Mouse (Mus musculus): ENCODE results near the gene Cand2. TPM values are rescaled to one million over a fixed set of nuclear protein-coding genes. Genes with fewer than 3 reads are reported as not detected.

Cand2 gene
- polyA plus RNA-seq, 1 experiment, result 3.4 TPM

DNA sequence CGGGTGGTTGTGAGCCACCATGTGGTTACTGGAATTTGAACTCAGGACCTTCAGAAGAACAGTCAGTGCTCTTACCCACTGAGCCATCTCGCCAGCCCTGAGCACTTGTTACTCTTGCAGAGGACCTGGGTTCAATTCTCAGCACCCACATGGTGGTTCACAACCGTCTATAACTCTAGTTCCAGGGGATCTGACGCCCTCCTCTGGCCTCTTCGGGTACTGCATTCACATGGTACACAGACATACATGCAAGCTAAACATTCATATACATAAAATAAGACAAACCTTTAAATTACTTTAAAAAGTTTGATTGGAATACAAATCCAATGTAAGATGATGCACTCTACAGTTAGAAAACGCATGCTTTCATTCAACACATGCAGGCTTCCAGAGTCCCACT lies 2.1 kb upstream of the Cand2 start:
- Histone ChIP-seq H3K36me3 (ENCODE audit: control insufficient read depth, insufficient read depth, low read length) (no peaks in the 10 kb centered on the region), H3K4me3 (ENCODE audit: extremely low read depth, insufficient read depth, insufficient read length) (no peak overlapping the region), H3K27ac (ENCODE audit: insufficient read depth, low read length) (no peak overlapping the region), H3K4me1 (ENCODE audit: control insufficient read depth, insufficient read depth, insufficient read length) (no peaks in the 10 kb centered on the region; the same call in 1 of the 2 replicates), H3K27me3 (ENCODE audit: control insufficient read depth, insufficient read depth, low read length) (no peaks in the 10 kb centered on the region)
- 82% methylated on average over 6 of the region's 6 CpGs for WGBS
- no peak for DNase-seq (ENCODE audit: low read depth in 1 of 2, low spot score in 2 of 2)
- TF ChIP-seq CTCF (IDR thresholded peaks at IDR 0.05; ENCODE audit: extremely low read depth, insufficient read depth, insufficient read length, insufficient replicate concordance) (no peak), POLR2A (IDR thresholded peaks at IDR 0.05; ENCODE audit: low read depth, low read length) (no peak)

DNA sequence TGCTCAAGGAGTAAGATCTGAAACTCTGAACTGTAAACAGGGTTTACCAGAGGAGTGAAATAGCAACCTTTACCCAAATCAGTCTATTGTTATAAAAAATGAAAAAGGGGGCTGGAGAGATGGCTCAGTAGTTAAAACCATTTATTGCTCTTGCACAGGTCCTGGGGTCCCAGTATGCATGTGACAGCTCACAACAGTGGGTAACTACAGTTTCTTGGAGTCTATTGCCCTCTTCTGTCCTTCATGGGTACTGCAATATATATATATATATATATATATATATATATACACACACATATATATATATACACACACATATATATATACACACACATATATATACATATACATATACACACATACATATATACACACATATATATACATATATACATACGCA lies 1.7 kb upstream of the Cand2 start:
- no peak overlapping the region for H3K4me3 ChIP-seq (ENCODE audit: extremely low read depth, insufficient read depth, insufficient read length)
- H3K27ac ChIP-seq (ENCODE audit: insufficient read depth, low read length), result no peak overlapping the region
- H3K36me3 ChIP-seq (ENCODE audit: control insufficient read depth, insufficient read depth, low read length), result no peaks in the 10 kb centered on the region
- WGBS, result 80% methylated on average over 1 of the region's 1 CpGs
- H3K27me3 ChIP-seq (ENCODE audit: control insufficient read depth, insufficient read depth, low read length), result no peaks in the 10 kb centered on the region
- H3K4me1 ChIP-seq (ENCODE audit: control insufficient read depth, insufficient read depth, insufficient read length), result no peaks in the 10 kb centered on the region; the same call in 1 of the 2 replicates
- DNase-seq (ENCODE audit: low read depth in 1 of 2, low spot score in 2 of 2), result no peak
- TF ChIP-seq CTCF (IDR thresholded peaks at IDR 0.05; ENCODE audit: extremely low read depth, insufficient read depth, insufficient read length, insufficient replicate concordance) (0 out of 2 replicates have a peak, but pooled peaks have one; percentile 5), POLR2A (IDR thresholded peaks at IDR 0.05; ENCODE audit: low read depth, low read length) (no peak)

DNA sequence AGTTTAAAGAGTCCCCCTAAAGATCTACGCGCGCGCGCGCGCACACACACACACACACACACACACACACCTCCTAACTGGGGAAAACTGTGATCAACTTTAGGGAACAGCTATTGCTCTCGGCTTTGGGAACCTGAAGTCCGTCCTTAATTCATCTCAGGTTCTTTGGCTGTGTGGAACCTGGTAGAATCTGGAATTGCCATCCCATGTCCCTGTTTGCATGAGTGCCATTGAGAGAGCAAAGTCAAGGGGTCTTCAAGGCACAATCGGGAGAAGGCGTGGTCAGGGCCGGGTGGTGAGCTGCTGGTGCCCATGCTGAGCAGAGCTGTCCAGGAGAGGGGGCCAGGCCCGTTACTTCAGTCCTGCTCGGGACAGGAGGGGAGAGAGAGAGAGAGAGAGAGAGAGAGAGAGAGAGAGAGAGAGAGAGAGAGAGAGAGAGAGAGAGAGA lies 348 bp upstream of the Cand2 start:
- no peak for DNase-seq (ENCODE audit: low read depth in 1 of 2, low spot score in 2 of 2)
- Histone ChIP-seq H3K36me3 (ENCODE audit: control insufficient read depth, insufficient read depth, low read length) (no peaks in the 10 kb centered on the region), H3K27me3 (ENCODE audit: control insufficient read depth, insufficient read depth, low read length) (no peaks in the 10 kb centered on the region), H3K4me1 (ENCODE audit: control insufficient read depth, insufficient read depth, insufficient read length) (no peaks in the 10 kb centered on the region; the same call in 1 of the 2 replicates), H3K27ac (ENCODE audit: insufficient read depth, low read length) (no peak overlapping the region), H3K4me3 (ENCODE audit: extremely low read depth, insufficient read depth, insufficient read length) (peak overlapping the region; percentile 68)
- 2% methylated on average over 14 of the region's 14 CpGs for WGBS
- TF ChIP-seq CTCF (IDR thresholded peaks at IDR 0.05; ENCODE audit: extremely low read depth, insufficient read depth, insufficient read length, insufficient replicate concordance) (no peak), POLR2A (IDR thresholded peaks at IDR 0.05; ENCODE audit: low read depth, low read length) (no peak)

DNA sequence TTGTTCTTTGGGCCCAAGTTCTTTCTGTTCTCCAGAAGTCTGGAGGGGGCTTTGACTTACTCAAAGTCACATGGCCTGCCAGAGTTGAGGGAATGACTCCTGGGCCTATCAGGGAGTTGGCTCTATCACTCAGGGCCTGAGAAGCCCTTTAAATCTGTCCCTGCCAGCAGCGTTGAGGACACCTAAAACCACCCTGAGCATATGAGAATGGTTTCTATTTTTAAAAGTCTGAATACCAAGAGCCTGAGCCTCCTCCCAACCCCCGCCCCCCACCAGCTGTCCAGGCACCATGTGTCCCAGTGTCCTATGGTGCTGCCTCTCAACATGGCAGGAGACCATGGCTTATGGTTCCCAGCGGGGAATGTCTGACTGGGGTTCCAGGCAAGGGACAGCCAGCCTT lies 1.5 kb downstream of the Cand2 start:
- Histone ChIP-seq H3K27me3 (ENCODE audit: control insufficient read depth, insufficient read depth, low read length) (no peaks in the 10 kb centered on the region), H3K27ac (ENCODE audit: insufficient read depth, low read length) (no peak overlapping the region), H3K4me3 (ENCODE audit: extremely low read depth, insufficient read depth, insufficient read length) (no peak overlapping the region), H3K4me1 (ENCODE audit: control insufficient read depth, insufficient read depth, insufficient read length) (no peaks in the 10 kb centered on the region; the same call in 1 of the 2 replicates), H3K36me3 (ENCODE audit: control insufficient read depth, insufficient read depth, low read length) (no peaks in the 10 kb centered on the region)
- TF ChIP-seq CTCF (IDR thresholded peaks at IDR 0.05; ENCODE audit: extremely low read depth, insufficient read depth, insufficient read length, insufficient replicate concordance) (no peak), POLR2A (IDR thresholded peaks at IDR 0.05; ENCODE audit: low read depth, low read length) (no peak)
- 68% methylated on average over 3 of the region's 3 CpGs for WGBS
- DNase-seq (ENCODE audit: low read depth in 1 of 2, low spot score in 2 of 2), result no peak

DNA sequence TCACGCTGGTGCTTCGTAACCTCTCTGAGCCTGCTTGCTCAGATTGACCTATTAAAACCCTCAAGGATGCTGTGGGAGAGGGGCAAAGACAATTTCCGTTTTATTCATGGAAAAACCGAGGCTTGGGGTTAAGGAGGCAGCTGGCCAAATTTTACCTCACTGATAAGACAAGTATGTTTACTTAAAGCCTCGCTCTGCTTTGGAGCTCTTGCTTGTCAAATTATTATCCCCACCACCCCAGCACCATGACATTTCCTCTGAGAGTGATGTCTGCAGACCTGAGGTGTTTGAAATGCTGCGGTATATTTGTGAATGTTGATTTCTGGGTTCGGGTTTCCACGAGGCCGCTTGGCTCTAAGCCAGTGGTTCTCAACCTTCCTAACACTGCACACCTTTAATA lies 2.0 kb downstream of the Cand2 start:
- Histone ChIP-seq H3K4me1 (ENCODE audit: control insufficient read depth, insufficient read depth, insufficient read length) (no peaks in the 10 kb centered on the region; the same call in 1 of the 2 replicates), H3K36me3 (ENCODE audit: control insufficient read depth, insufficient read depth, low read length) (no peaks in the 10 kb centered on the region), H3K4me3 (ENCODE audit: extremely low read depth, insufficient read depth, insufficient read length) (no peak overlapping the region), H3K27me3 (ENCODE audit: control insufficient read depth, insufficient read depth, low read length) (no peaks in the 10 kb centered on the region), H3K27ac (ENCODE audit: insufficient read depth, low read length) (no peak overlapping the region)
- 67% methylated on average over 9 of the region's 9 CpGs for WGBS
- DNase-seq (ENCODE audit: low read depth in 1 of 2, low spot score in 2 of 2), result no peak
- TF ChIP-seq POLR2A (IDR thresholded peaks at IDR 0.05; ENCODE audit: low read depth, low read length) (no peak), CTCF (IDR thresholded peaks at IDR 0.05; ENCODE audit: extremely low read depth, insufficient read depth, insufficient read length, insufficient replicate concordance) (no peak)

DNA sequence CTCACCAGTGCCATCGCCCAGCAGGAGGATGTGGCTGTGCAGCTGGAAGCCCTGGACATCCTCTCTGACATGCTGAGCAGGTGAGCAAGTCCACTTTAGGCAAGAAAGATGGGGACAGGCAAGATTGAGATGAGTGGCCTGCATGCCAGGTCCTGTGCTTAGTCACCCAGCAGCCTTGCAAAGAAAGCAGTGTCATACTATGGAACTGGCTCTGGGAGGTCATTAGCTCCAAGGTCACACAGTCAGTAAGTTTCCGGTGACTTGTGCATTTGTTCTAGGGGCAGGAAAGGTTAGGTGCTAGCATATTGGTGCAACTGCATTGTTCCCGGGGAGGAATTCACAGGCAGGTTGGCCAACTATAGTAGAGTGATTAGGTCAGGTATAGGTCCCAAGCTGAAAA lies 8.4 kb downstream of the Cand2 start:
- Histone ChIP-seq H3K4me1 (ENCODE audit: control insufficient read depth, insufficient read depth, insufficient read length) (no peaks in the 10 kb centered on the region), H3K27ac (ENCODE audit: insufficient read depth, low read length) (no peak overlapping the region), H3K27me3 (ENCODE audit: control insufficient read depth, insufficient read depth, low read length) (no peaks in the 10 kb centered on the region), H3K4me3 (ENCODE audit: extremely low read depth, insufficient read depth, insufficient read length) (no peak overlapping the region), H3K36me3 (ENCODE audit: control insufficient read depth, insufficient read depth, low read length) (no peaks in the 10 kb centered on the region)
- TF ChIP-seq CTCF (IDR thresholded peaks at IDR 0.05; ENCODE audit: extremely low read depth, insufficient read depth, insufficient read length, insufficient replicate concordance) (no peak), POLR2A (IDR thresholded peaks at IDR 0.05; ENCODE audit: low read depth, low read length) (no peak)
- no peak for DNase-seq (ENCODE audit: low read depth in 1 of 2, low spot score in 2 of 2)
- whole genome bisulfite sequencing, result 90% methylated on average over 3 of the region's 3 CpGs

DNA sequence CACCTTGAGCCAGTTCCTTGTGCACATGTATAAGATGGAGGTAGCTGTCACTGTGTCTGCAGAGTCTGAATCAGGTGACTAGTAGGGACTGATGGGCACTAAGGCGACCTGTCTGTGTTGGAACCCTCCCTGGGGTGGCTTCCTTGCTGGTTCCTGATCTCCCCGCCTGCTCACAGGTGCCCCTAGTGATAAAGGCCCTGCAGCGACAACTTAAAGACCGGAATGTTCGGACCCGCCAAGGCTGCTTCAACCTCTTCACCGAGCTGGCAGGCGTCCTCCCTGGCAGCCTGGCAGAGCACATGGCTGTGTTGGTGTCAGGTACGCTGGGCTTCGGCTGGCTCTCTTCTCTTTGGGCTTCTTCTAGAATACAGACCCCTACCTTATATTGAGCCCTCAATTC lies 16.7 kb downstream of the Cand2 start:
- Histone ChIP-seq H3K4me3 (ENCODE audit: extremely low read depth, insufficient read depth, insufficient read length) (no peak overlapping the region), H3K27ac (ENCODE audit: insufficient read depth, low read length) (no peak overlapping the region), H3K4me1 (ENCODE audit: control insufficient read depth, insufficient read depth, insufficient read length) (no peaks in the 10 kb centered on the region), H3K27me3 (ENCODE audit: control insufficient read depth, insufficient read depth, low read length) (no peaks in the 10 kb centered on the region), H3K36me3 (ENCODE audit: control insufficient read depth, insufficient read depth, low read length) (no peaks in the 10 kb centered on the region)
- no peak for DNase-seq (ENCODE audit: low read depth in 1 of 2, low spot score in 2 of 2)
- no peak for TF ChIP-seq CTCF (IDR thresholded peaks at IDR 0.05; ENCODE audit: extremely low read depth, insufficient read depth, insufficient read length, insufficient replicate concordance)
- TF ChIP-seq POLR2A (IDR thresholded peaks at IDR 0.05; ENCODE audit: low read depth, low read length), result no peak
- WGBS, result 97% methylated on average over 10 of the region's 10 CpGs
